ENCODE assay signal across 17 mouse cellular contexts in genomic region chr1:33771621-33772020, GRCm38 (mm10). TPM values are rescaled to one million over a fixed set of nuclear protein-coding genes. Genes with fewer than 3 reads are reported as not detected.
"Had no signal": no experiment of that assay in that cellular context is flagged by ENCODE, and none has a peak within 500 bp of the region (broad histone marks: within the 10 kb centered on the region; RNA-seq: fewer than 3 reads in every experiment).

No protein-coding gene starts in this region.

- H3K27me3 ChIP-seq: neural tube, embryonic 13.5 days; neural tube, embryonic 15.5 days; stomach, embryonic 15.5 days had no signal

- DNase-seq: retina, postnatal 1 day; right cerebral cortex, adult 18-20 months; right cerebral cortex, postnatal 14 days; right cerebral cortex, postnatal 25 days; right cerebral cortex, postnatal 4 days; spleen, adult 18-20 months; thymus, adult 18-20 months; thymus, adult 2 months; thymus, postnatal 14 days; thymus, postnatal 25 days; thymus, postnatal 36 days; thymus, postnatal 4 days had no signal

- H3K4me1 ChIP-seq: neural tube, embryonic 13.5 days; neural tube, embryonic 15.5 days; stomach, embryonic 15.5 days had no signal

- H3K4me3 ChIP-seq: neural tube, embryonic 13.5 days; neural tube, embryonic 15.5 days; stomach, embryonic 15.5 days had no signal

- H3K27ac ChIP-seq: neural tube, embryonic 13.5 days; neural tube, embryonic 15.5 days; stomach, embryonic 15.5 days; stomach, postnatal 0 days had no signal

- H3K9me3 ChIP-seq: neural tube, embryonic 13.5 days; neural tube, embryonic 15.5 days; stomach, embryonic 15.5 days had no signal

RNA-seq across cellular contexts. Expression of gene Bag2, which starts 14.0 kb away (rescaled TPM):
- total RNA-seq: neutrophil, adult 5-6 weeks had no signal
